Mouse (Mus musculus): ENCODE measurements at regions not wholly inside any gene's neighbourhood (a gene's known extent, or its start where the extent isn't known, plus 50 kb on each side); places are given as distances from the start of the nearest gene placed in this dataset.

DNA sequence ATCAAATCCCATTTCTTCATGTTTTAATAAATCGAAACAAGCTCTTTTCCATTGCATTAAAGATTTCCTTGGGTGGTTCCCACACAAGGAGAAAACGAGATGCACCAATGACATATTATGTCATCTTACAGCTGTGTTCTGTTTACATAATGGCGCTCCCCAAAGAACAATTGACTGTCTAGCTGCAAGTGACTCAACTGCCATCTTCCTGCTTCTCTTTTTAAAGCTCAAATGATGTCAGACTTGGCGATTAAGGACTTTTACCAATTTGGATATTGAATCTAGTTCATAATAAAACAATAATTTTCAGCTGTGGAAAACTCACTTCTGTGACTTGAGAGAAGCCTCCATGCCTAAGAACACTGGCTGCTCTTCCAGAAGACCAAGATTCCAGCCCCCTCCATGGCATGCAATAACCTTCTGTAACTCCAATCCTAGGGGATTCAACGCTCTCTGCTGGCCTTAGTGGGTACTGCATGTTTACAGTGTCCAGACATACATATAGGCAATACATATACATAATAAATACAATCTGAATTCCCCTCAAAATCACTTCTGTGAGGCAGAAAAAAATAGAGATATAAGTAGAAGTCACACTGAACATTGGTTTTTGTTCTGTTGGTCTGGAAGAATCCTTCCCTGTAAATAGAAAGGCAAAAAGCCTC lies 318.7 kb downstream of the Rnd3 start:
- TF ChIP-seq CTCF (IDR thresholded peaks at IDR 0.05; ENCODE audit: insufficient read depth, low read depth, low read length) (no peak), POLR2A (IDR thresholded peaks at IDR 0.05; ENCODE audit: insufficient read depth, low read depth, low read length) (no peak)
